Mouse (Mus musculus) cerebellum, adult 2 months (tissue): ENCODE measurements around the gene Erbb4. TPM values are rescaled to one million over a fixed set of nuclear protein-coding genes. Genes with fewer than 3 reads are reported as not detected.
"Not testable (repeated sequence)": the region's sequence is repeated elsewhere in the genome, so short reads cannot be mapped to it uniquely, and the experiment has no call there.

ENCODE experiments used
- DNase-seq, 2 experiments: peaks; one replicate each; pipeline ENCODE4 v3.0.0; 2021
- H3K27ac ChIP-seq: fragments of 200-500 bp; 2 replicates; pipeline ENCODE4 v1.5.1; 2012; ENCODE audit warnings: low read length, control low read depth, inconsistent platforms; ENCODE audit not compliant: insufficient read depth
- H3K27me3 ChIP-seq: fragments of 200-500 bp; 2 replicates; pipeline ENCODE4 v1.6.1; 2012; ENCODE audit warnings: inconsistent platforms, mild to moderate bottlenecking, low read length, moderate library complexity; ENCODE audit not compliant: control insufficient read depth, insufficient read depth
- H3K4me1 ChIP-seq: fragments of 200-500 bp; 2 replicates; pipeline ENCODE4 v1.6.1; 2011; ENCODE audit warnings: low read length; ENCODE audit not compliant: control insufficient read depth, insufficient read depth
- H3K4me3 ChIP-seq: fragments of 200-500 bp; replicated peaks from 2 replicates; pipeline ENCODE3; 2011; ENCODE audit warnings: mild to moderate bottlenecking, low read depth, low read length, control low read depth; ENCODE audit not compliant: insufficient read depth
- CTCF ChIP-seq: fragments of 200-500 bp; IDR thresholded peaks from 2 replicates; pipeline ENCODE4 v1.5.1; 2011; ENCODE audit warnings: low read depth, mild to moderate bottlenecking, control low read depth, low read length, moderate library complexity, borderline replicate concordance; ENCODE audit not compliant: insufficient read depth
- POLR2A ChIP-seq: fragments of 200-500 bp; IDR thresholded peaks from 2 replicates; pipeline ENCODE4 v1.6.1; 2011; ENCODE audit warnings: low read length, control low read depth, borderline replicate concordance; ENCODE audit not compliant: insufficient read depth
- WGBS: fragments of 180-500 bp; shearing (Covaris S2); methylation state at CpG from one replicate; pipeline ENCODE4 v1.1.7; 2018; 5-methylcytosine and 5-hydroxymethylcytosine counted together
- polyA plus RNA-seq: library from polyadenylated mRNA; depleted of rRNA; stranded (reverse); fragments of >200 nt; gene quantifications from 2 replicates; pipeline ENCODE4 v1.2.3, GENCODE M21; 2012

Erbb4 gene
- polyA plus RNA-seq, 1 experiment: 7.6 TPM

DNA sequence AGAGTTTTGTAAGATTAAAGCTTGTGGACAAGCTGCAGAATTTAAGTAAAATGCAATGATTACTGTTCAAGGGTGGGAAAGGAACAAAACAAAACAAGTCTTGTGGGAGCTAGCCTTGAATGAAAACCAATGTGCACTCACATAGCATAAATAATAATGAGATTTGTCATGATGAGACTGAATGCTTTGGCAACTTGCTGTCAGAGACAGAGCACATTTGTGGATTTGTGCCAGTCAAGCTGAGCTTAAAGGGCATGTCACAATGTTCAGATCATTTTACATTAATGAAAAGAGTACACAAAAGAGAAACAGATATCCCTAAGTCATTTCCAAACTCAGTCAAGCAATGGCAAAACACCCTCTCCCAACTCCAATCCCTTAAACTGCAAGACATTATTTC lies 275.8 kb downstream of the Erbb4 start:
- no peak overlapping the region for H3K27ac ChIP-seq
- no peaks in the 10 kb centered on the region for H3K27me3 ChIP-seq
- no peak overlapping the region for H3K4me3 ChIP-seq
- TF ChIP-seq CTCF (no peak), POLR2A (no peak)
- H3K4me1 ChIP-seq: no peaks in the 10 kb centered on the region
- DNase-seq: peak in 1 of 2 experiments; percentile 17

DNA sequence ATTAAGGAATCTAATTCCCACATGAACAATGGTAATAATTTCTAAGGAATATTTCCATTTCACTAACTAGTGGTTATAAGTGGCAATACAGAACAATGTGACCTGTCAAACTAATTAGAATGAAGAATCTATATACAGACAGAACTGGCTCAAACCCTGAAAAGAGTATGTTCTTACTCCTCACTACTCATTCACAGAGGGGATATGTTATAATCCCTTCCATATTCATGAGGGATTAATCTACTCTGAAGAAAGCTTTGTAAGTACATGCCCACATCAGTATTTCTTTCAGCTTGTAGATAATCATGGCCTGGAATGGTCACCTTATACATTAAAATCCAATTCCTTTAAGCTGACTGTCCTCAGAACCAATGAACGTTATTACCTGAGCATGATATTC lies 276.3 kb downstream of the Erbb4 start:
- TF ChIP-seq POLR2A (no peak), CTCF (no peak)
- Histone ChIP-seq H3K27ac (no peak overlapping the region), H3K4me1 (no peaks in the 10 kb centered on the region), H3K4me3 (no peak overlapping the region), H3K27me3 (no peaks in the 10 kb centered on the region)
- no peak for DNase-seq
- 90% methylated on average over 1 of the region's 1 CpGs for WGBS

DNA sequence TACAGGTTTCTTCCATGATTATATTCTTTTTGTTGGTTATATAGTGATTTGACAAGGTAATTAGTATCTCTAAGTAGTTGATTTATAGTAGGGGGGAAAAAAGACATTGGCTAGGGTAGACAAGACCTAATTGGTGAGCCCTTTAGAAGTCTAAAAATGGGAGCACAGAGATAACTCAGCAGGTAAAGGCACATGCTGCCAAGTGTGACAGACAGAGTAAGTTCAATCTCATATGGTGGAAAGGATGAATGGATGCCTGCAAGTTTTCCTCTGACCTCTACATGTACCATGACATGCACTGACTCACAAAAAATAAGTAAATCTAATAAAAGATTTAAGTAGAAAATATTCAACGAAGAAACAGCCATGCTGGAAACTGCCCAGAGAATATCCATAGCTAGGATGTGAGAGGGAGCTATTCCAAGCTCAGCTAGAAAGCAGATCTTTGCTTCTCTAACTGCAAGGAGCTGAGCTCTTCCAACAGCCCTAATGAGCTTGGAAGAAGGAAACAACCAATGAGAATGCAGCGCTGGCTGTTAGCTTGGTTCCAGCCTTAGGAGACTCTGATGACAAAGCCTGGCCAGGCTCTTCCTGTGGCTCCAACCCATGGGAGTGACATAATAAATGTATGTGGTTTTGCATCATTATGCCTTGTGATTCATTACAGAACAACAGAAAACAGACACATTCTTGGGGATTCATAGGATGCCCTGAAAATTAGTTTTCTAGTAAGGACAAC lies 277.2 kb downstream of the Erbb4 start:
- H3K27ac ChIP-seq: no peak overlapping the region
- no peaks in the 10 kb centered on the region for H3K27me3 ChIP-seq
- no peak overlapping the region for H3K4me3 ChIP-seq
- DNase-seq: no peak
- TF ChIP-seq POLR2A (no peak), CTCF (no peak)
- WGBS: 71% methylated on average over 2 of the region's 2 CpGs
- H3K4me1 ChIP-seq: no peaks in the 10 kb centered on the region

DNA sequence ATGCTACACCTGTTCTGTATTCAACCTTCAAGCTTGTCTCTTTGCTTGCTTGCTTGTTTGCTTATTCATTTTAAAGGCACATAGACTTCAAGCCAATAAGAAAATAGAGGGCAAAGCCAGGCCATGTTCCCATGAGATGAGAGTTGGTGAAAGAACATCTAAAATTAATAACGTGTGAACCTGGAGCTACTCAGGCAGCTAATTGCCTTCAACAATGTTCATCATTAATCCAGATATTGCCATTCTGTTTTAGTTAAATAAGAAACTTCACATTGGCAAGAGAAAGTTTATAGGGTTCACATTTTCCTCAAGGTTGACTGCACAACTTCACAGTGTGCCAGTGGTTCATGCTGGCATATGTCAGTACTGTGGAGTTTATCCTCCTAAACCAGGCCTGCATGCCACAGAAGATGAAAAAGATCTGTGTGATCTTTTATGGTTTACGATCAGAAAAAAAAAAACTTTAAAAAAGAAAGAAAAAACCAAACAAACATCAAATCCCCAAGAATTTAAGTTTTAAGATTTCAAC lies 284.7 kb downstream of the Erbb4 start:
- Histone ChIP-seq H3K4me1 (no peaks in the 10 kb centered on the region), H3K27ac (no peak overlapping the region), H3K27me3 (no peaks in the 10 kb centered on the region), H3K4me3 (no peak overlapping the region)
- 64% methylated on average over 2 of the region's 2 CpGs for whole genome bisulfite sequencing
- no peak for DNase-seq
- no peak for TF ChIP-seq CTCF
- no peak for TF ChIP-seq POLR2A

DNA sequence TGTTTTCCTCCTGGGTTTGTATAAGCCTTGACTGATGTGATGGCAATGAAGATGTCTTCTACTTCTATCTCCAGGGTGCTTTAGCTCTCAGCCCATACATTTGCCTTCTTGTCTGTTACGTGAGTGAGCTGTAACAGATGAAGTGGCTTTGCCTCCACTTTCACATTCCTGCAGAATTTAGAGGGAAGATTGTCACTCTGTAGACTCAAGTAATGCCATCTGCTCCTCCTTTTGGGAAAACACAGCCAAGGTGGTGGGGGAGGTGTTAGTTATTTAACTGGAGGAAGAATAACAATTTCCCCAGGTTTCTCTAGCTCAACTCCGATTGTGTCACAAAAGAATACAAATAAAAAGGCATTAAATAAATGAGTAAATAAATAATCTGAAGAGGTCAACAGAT lies 301.1 kb downstream of the Erbb4 start:
- H3K27ac ChIP-seq: peak overlapping the region; percentile 59; the same call in 1 of the 2 replicates
- peaks cover 4% of the 10 kb centered on the region; the same call in 1 of the 2 replicates for H3K4me1 ChIP-seq
- H3K4me3 ChIP-seq: peak overlapping the region; percentile 2
- WGBS: 16% methylated on average over 2 of the region's 2 CpGs
- TF ChIP-seq CTCF (no peak), POLR2A (no peak)
- no peaks in the 10 kb centered on the region for H3K27me3 ChIP-seq
- DNase-seq: peak; percentile 27 to 67

DNA sequence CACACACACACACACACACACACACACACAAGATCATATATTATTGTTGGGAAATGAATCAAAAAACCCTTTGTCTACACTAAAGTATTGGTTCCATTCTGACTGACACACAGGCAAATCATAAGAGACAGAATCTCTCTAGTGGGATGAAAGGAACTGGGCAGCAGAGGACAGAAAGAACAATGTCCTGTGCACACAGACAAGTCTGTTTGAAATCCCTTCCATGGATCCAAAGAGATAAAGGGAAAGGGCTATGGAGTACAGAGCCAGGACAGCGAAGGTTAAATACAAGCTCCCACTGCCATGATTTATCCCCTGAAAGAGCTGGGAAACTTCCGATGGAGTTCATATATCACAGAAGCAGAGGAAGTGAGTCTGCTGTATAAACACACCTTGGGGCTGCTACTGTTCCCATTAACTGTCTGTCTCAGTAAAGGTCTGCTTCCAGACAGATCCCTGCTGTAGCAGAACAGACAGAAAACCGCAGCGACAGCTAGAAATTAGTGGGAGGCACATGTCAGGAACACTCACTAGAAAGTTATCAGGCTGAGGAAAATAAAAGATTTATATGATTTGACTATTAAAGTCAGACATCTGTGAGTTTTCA lies 320.3 kb downstream of the Erbb4 start:
- DNase-seq: no peak
- Histone ChIP-seq H3K4me3 (no peak overlapping the region), H3K27ac (no peak overlapping the region), H3K4me1 (no peaks in the 10 kb centered on the region), H3K27me3 (no peaks in the 10 kb centered on the region)
- WGBS: 68% methylated on average over 4 of the region's 4 CpGs
- TF ChIP-seq CTCF (no peak), POLR2A (no peak)

DNA sequence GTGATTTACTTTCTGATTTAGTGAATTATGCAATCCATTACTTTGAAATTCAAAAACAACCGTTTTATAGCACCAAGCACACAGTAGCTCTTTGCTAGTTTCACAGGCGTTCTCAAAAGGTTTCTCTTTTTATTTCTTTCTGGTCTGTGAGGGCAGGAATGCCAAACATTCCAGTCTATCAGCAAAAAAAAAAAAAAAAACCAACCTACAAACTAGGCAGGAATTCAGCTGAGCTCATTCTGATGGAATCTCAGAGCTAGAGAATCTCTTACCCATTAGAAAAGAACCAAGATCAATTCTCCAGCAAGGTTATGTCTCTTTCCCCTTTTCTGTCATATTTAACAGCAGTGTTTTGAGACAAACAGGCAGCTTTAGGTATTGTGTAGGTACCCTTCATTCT lies 327.2 kb downstream of the Erbb4 start:
- TF ChIP-seq CTCF: no peak
- TF ChIP-seq POLR2A: no peak

DNA sequence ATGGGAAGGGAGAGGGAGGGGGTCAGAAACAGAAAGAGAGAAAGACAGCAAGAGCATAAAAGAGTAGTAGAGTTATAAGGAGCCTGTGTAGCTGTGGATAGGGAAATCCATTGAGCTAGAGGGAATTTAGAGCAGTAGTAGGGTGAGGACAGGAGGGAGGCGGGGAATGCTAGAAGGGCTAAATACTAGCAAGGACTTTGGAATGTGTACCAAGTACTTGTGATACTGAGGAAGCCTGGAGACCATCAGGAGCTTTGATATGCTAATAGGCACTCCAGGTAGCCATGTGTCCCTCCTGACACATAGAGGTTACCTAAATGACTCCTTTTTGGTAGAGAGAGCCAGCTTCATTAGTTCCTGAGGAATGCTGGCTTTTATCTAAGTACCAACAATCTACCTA lies 327.8 kb downstream of the Erbb4 start:
- Histone ChIP-seq H3K4me1 (no peaks in the 10 kb centered on the region), H3K27ac (no peak overlapping the region), H3K27me3 (no peaks in the 10 kb centered on the region), H3K4me3 (no peak overlapping the region)
- WGBS: 100% methylated on average over 1 of the region's 1 CpGs
- TF ChIP-seq CTCF (no peak), POLR2A (no peak)
- no peak for DNase-seq

More for the DNA sequence above, 327.2 kb downstream of the Erbb4 start:
- Histone ChIP-seq H3K4me3 (no peak overlapping the region), H3K27me3 (no peaks in the 10 kb centered on the region), H3K27ac (no peak overlapping the region), H3K4me1 (no peaks in the 10 kb centered on the region)
- 92% methylated on average over 2 of the region's 2 CpGs for WGBS
- DNase-seq: no peak

DNA sequence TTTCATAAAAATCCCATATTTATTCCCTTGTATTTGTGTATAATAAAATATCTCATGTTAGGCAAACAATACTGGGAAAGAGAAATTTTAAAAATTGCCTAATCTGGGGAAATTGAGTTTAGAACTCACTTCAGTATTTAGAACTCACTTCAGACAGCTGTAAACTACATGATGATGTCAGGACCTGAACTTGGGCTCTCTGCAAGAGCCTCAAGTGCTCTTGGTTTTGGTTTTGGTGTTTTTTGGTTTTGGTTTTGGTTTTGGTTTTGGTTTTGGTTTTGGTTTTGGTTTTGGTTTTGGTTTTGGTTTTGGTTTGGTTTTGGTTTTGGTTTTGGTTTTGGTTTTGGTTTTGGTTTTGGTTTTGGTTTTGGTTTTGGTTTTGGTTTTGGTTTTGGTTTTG lies 341.8 kb downstream of the Erbb4 start:
- H3K27ac ChIP-seq, H3K27me3 ChIP-seq, DNase-seq, H3K4me3 ChIP-seq, H3K4me1 ChIP-seq: not testable (repeated sequence)
